Mouse (Mus musculus) hindbrain, embryonic 10.5 days (tissue): ENCODE measurements around the gene Smyd1. TPM values are rescaled to one million over a fixed set of nuclear protein-coding genes. Genes with fewer than 3 reads are reported as not detected.

Source experiments
- DNase-seq: peaks from one replicate; pipeline ENCODE4 v3.0.0-alpha.2; 2017; ENCODE audit warnings: low spot score
- H3K27ac ChIP-seq: fragments of 300-500 bp; sonication (generic); 2 replicates; pipeline ENCODE4 v1.5.1; 2016; ENCODE audit warnings: mild to moderate bottlenecking, moderate library complexity
- H3K27me3 ChIP-seq: fragments of 300-500 bp; sonication (generic); 2 replicates; pipeline ENCODE4 v1.6.1; 2016; ENCODE audit warnings: mild to moderate bottlenecking; ENCODE audit not compliant: poor library complexity, insufficient read depth, severe bottlenecking
- H3K36me3 ChIP-seq: fragments of 300-500 bp; sonication (generic); 2 replicates; pipeline ENCODE4 v1.6.1; 2016; ENCODE audit warnings: mild to moderate bottlenecking, moderate library complexity
- H3K4me1 ChIP-seq: fragments of 300-500 bp; sonication (generic); replicated peaks from 2 replicates; pipeline ENCODE4 v1.6.1; 2016; ENCODE audit warnings: mild to moderate bottlenecking
- H3K4me3 ChIP-seq: fragments of 300-500 bp; sonication (generic); 2 replicates; pipeline ENCODE4 v1.5.1; 2016; ENCODE audit warnings: mild to moderate bottlenecking, moderate library complexity
- H3K9me3 ChIP-seq: fragments of 300-500 bp; sonication (generic); 2 replicates; pipeline ENCODE4 v1.6.1; 2016; ENCODE audit warnings: mild to moderate bottlenecking, moderate library complexity
- WGBS: fragments of 180-500 bp; shearing (Covaris S2); methylation state at CpG from one replicate; pipeline ENCODE4 v1.1.7; 2016; 5-methylcytosine and 5-hydroxymethylcytosine counted together
- polyA plus RNA-seq: library from polyadenylated mRNA; unstranded; fragments of >200 nt; fragmentation: Nextera tagmentation; extraction: Ambion mirVana; gene quantifications from 2 replicates; pipeline ENCODE4 v1.2.1, GENCODE M21; 2016

Gene Smyd1
- polyA plus RNA-seq, 1 experiment from 2014 or later, result 0.14 TPM

DNA sequence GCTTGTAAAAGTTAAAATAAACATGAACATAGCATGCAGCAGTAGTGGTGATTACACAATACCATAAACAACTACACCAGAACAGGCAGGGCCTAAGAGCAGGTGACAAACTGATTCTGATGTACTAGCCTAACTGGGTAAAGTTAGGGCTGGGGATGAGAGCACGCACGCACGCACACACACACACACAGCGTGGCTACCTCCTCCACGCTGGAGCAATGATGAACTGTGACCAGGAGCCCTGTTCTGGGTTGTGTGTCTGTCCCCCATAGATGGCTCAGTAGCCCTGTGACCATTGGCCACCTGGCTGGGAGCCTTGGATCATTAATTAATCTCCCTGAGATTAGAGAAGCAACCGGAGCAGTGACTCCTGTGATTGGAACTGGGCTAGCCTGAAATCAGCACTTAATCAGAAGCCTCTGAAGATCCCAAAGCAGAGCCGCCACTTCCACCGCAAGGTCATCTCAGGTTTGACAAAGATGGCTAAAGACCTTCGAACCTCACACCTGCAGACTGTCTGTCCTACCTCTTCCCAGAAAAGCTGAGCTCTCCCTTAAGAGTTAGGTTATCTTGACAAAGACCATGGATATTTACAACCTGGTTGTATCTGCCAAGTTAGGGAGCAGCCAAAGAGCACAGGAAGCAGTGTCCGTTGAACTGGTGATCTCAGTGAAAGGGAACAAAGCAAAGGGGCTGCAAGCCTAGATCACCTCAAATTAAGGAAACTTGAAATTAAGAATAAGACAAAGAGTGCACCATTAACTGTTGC lies 149.0 kb downstream of the Smyd1 start:
- no peaks in the 10 kb centered on the region for H3K27me3 ChIP-seq
- 89% methylated on average over 10 of the region's 10 CpGs for WGBS
- no peak overlapping the region for H3K4me3 ChIP-seq

DNA sequence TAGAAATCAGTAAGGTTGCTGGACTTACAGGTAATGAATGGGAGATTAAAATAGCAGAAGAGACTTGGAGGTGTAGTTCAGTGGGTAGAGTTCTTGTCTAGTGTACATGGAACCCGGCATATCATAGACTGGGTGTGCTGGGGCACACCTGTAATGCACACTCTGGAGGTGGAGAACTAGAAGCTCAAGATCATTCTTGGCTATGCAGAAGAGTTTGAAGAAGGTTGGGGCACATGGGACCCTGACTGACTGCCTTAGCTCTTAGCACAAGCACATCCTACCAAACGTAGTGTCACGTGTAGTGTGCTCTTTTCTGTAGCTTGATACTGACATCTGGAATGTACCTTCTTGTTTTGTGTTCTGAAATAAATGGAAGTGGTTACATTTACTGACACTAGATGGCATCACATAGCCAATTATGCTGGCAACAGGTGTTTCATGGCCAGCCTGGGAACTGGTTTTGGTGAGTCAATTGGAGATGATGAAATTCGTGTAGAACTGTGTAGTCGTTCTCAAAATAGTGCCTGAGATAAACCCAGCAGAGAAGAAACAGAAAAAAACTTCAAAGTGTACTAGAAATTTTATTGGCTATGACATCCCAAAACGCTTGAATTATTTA lies 155.4 kb downstream of the Smyd1 start:
- Histone ChIP-seq H3K9me3 (no peaks in the 10 kb centered on the region), H3K4me3 (no peak overlapping the region), H3K4me1 (0 out of 2 replicates have a peak, but pooled peaks cover 6% of the 10 kb centered on the region), H3K36me3 (no peaks in the 10 kb centered on the region), H3K27me3 (no peaks in the 10 kb centered on the region), H3K27ac (no peak overlapping the region)
- WGBS, result 55% methylated on average over 6 of the region's 6 CpGs
- no peak for DNase-seq

More for the DNA sequence above, 149.0 kb downstream of the Smyd1 start:
- H3K4me1 ChIP-seq, result no peaks in the 10 kb centered on the region
- no peaks in the 10 kb centered on the region for H3K36me3 ChIP-seq
- H3K9me3 ChIP-seq, result no peaks in the 10 kb centered on the region
- H3K27ac ChIP-seq, result no peak overlapping the region
- no peak for DNase-seq

DNA sequence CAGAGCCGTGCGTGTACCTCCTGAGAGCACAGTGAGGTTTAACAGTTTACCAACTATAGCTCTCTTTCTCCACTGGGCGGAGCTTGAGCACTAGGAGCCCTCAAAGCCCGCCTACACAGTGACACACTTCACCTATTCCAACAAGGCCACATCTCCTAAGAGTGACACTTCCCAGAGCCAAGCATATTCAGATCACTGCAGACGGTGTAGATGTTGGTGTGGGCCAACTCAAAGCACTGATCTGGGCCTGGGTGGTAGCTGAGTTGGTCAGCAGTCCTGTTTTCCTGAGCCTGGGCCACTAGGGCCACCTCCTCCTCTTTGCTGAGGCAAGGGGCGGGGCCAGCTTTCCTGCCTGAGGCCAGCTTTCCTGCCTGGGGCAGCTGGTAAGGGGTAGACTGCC lies 157.6 kb downstream of the Smyd1 start:
- Histone ChIP-seq H3K27me3 (no peaks in the 10 kb centered on the region), H3K36me3 (no peaks in the 10 kb centered on the region), H3K4me1 (0 out of 2 replicates have a peak, but pooled peaks cover 6% of the 10 kb centered on the region), H3K9me3 (no peaks in the 10 kb centered on the region), H3K27ac (no peak overlapping the region), H3K4me3 (no peak overlapping the region)
- DNase-seq, result no peak
- WGBS, result 29% methylated on average over 6 of the region's 6 CpGs

Other genes starting within 250 kb of the Smyd1 start
- gene Thnsl2, start 177.8 kb downstream of the Smyd1 start, polyA plus RNA-seq, result 6.4 and 8.2 TPM in 2 replicates
- not detected in 2 replicates for gene Fabp1, start 122.4 kb downstream of the Smyd1 start, polyA plus RNA-seq
- gene Krcc1, start 50.6 kb downstream of the Smyd1 start, polyA plus RNA-seq, result 28.4 and 32.8 TPM in 2 replicates
- gene Cd8b1, start 555 bp upstream of the Smyd1 start, polyA plus RNA-seq, result 0.13 TPM in 1 of 2 replicates, not detected in the other
- not detected in 2 replicates for gene Cd8a, start 51.2 kb upstream of the Smyd1 start, polyA plus RNA-seq
- gene Rmnd5a, start 118.4 kb upstream of the Smyd1 start, polyA plus RNA-seq, result 7.9 and 10.4 TPM in 2 replicates
- gene Rnf103, start 171.7 kb upstream of the Smyd1 start, polyA plus RNA-seq, result 10.6 and 12.3 TPM in 2 replicates
- gene Chmp3, start 221.6 kb upstream of the Smyd1 start, polyA plus RNA-seq, result 46.6 and 52.0 TPM in 2 replicates